Mouse (Mus musculus) B cell, adult 2 months (primary cell): ENCODE data around the gene Afg3l1.
"Not testable (repeated sequence)": the region's sequence is repeated elsewhere in the genome, so short reads cannot be mapped to it uniquely, and the experiment has no call there.

Source experiments
- DNase-seq, 2 experiments: peaks; one replicate each; pipeline ENCODE4 v3.0.0; 2022

Afg3l1 gene

GRCm38 (mm10) chr8:123472991-123473390 is 4.7 kb upstream of the Afg3l1 start:
- not testable (repeated sequence) for DNase-seq

DNA sequence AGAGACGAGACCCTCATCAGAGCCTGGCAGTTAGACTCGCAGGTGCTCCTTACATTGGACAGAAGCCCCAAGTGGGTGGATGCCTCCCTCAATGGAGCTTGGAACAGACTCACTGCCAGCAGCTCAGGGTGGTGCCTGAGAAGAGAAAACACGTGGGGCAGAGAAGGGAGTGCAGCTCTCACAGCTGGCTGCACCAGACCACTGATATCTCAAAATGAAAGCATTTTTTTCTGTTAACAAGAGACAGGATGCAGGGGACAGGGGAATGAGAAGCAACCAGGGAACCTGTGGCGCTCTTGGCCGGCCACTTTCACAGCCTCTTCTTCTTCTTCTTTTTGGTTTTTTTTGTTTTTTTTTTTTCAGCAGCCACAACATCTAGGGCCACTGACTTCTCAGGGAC is 3.2 kb upstream of the Afg3l1 start:
- not testable (repeated sequence) for DNase-seq

DNA sequence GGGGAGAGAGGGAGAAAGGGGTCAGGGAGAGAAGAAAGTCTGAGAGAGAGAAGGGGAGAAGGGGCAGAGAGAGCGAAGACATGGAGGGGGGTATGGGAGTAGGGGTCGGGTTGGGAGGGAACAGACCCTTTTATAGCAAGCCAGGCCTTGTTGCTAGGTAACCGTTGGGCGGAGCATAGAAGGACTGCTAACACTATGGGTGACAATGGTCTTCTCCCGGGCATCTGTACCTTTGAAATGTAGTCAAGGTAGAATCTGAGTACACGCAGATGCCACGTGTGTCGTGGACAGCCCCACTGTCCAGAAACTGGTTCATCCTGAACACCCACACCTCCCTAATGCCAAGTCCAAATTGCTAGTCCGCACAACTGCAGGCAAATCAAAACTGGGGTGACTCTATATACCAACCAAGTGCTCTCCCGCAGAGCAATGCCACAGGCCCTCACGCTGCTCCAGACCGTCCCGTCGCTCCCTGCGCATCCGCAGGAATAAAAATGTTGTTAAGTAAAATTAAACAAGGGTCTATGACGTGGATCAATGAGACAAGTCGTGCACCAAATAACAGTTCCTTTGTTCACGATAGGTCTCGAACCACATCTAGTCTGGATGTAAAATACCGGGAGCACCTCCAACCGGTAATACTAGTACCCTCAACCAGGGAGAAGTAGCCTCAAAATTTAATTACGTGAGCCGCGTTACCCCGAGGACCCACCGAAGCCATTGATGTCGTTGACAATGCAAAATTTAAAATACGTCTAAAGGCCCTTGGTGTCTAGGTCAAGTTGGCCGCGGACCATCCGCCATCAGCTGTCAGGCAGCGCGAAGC is 579 bp upstream of the Afg3l1 start:
- no peak for DNase-seq

DNA sequence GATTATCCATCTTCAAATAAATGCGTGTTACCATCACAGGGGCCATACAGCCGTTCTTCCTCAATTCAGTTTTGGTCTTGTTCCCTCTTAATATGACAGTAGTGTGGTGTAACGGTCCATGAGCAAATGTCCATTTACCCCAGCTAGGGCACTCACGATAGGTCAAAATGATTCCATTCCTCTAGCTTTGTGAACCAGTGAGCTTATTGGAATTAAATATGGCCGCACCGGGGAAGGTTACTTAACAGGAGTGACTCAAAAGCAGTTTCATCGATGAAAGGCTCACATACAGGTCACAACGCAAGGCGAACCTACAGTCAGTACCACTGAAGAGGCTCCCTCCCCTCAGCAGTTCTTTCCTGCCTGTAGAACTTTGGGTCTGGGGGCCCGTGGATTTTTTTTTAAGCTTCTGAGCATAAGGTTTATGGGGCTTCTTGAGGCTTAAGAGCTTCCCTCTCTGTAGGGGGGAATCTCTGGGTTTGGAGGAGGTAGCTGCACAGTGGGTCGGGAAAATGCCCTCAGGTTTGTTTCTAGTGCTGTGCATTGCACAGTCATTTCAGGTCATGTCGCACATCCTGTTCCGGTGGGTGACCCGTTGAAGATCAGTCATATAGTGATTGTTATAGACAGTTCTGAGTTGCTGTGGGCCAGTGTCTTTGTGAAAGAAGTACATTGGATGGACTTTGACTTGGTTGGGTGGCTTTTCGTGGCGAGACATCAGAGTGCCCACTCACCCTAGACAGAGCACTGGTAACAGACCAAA is 934 bp downstream of the Afg3l1 start:
- DNase-seq: no peak

DNA sequence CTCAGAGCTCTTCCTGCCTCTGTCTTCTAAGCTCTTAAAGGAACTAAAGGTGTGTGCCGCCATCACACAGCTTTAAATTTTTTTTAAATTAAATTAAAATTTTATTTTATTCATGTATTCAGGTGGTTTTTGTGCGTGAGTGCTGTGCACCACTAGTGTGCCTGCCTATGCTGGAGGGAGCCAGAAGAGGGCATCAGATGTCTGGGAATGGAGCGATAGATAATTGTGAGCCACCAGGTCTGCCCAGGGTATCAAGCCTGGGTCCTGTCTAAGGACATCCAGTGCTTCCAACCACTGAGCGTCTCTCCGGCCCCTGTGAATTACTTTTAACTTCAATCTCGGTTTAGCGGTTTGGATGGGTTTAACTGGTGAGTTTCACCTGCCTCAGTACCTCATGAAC is 4.9 kb downstream of the Afg3l1 start:
- peak in 1 of 2 experiments; percentile 19 for DNase-seq

GRCm38 (mm10) chr8:123491280-123492075 is 13.8 kb downstream of the Afg3l1 start:
- DNase-seq: no peak

- DNase-seq: no peak
Observed at GRCm38 (mm10) chr8:123492898-123493297, 15.2 kb downstream of the Afg3l1 start.

DNA sequence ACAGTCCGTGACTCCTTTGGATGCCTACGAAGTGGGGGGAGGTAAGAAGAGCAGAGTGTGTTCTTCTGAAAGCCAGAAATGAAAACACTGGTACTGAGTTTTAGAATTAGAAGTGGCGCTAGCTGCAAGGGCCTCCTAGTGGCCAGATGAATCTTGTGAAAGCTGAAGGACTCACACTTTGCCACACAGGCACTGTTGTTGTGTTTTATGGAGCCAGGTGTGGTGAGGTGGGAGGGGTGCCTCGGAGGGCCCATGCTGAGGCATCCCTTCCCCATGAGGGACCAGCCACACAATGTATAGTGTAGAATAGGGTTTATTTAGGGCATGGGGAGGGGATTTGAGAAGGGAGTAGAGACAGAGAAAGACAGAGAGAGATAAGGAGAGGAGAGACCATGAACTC is 20.0 kb downstream of the Afg3l1 start:
- no peak for DNase-seq

- DNase-seq: no peak
Observed at GRCm38 (mm10) chr8:123498963-123499362, 21.3 kb downstream of the Afg3l1 start.

DNA sequence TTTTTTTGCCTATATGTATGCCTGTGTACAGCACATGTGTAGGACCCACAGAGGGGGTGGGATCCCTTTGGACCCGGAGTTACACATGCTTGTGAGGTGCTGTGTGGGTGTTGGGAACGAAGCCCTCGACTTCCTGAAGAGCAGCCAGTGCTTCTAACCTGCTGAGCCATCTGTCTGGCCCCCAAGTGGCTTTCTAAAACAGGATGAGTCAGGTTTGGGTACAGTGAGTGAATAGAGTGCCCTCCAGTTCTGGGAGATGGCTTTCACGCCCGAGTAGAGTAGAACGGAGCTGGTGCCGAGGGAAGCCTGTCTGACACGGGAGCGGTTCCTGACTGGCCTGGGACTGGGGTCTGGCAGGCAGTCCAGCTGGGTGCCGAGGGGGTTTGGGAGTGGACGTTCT is 21.9 kb downstream of the Afg3l1 start:
- DNase-seq: no peak

- DNase-seq: no peak
Observed at GRCm38 (mm10) chr8:123502192-123502591, 24.5 kb downstream of the Afg3l1 start.

- DNase-seq: peak; percentile 17 to 30
Observed at GRCm38 (mm10) chr8:123503801-123504467, 26.2 kb downstream of the Afg3l1 start.

DNA sequence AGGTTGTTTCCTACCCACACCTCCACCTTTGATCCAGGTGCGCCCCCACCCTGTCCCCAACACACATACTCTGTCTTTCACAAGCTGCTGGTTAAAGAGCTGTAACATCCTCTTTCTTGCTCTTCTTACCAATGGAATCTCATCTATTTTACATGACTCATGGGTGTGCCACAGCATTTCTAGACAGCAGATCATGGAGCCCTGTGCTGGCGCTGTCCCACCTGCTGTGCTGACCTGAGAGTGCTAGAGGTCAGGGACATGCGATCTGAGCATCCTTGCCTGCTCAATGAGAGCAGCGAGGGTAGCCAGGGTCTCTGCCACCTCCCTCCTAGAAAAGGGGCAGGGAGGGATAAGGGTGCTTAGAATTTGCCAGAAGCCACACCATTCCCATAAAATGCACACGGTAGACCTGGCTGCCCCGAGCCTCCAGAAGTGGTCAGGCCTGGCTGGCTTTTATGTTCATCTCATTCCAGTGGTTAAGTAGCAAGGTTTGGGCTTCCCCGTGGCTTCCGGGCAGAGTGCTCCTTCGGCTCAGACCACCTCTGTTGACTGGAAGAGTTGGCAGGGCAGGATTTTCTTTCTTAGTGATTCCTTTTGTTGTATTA is 27.0 kb downstream of the Afg3l1 start:
- no peak for DNase-seq

DNA sequence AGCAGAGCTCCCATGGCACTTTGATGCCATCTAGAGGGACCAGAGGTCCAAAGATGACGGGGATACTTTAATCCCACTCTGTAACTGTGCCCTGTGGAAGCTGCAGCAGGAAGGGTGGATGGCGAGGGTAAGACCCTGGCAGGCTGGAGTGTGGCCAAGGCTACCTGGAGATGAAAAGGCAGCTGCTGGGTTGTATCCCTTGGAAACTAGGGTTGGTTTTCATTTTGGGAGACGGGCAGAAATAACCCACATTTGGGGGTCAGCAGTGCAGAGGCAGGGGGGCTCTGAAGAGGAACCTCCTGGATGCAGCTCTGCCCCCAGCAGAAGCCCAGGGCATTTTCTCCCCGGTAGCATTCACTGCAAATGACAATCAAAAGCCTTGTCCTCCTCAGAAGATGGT is 27.6 kb downstream of the Afg3l1 start:
- DNase-seq: no peak

- DNase-seq: no peak
Observed at GRCm38 (mm10) chr8:123505695-123506094, 28.0 kb downstream of the Afg3l1 start.

DNA sequence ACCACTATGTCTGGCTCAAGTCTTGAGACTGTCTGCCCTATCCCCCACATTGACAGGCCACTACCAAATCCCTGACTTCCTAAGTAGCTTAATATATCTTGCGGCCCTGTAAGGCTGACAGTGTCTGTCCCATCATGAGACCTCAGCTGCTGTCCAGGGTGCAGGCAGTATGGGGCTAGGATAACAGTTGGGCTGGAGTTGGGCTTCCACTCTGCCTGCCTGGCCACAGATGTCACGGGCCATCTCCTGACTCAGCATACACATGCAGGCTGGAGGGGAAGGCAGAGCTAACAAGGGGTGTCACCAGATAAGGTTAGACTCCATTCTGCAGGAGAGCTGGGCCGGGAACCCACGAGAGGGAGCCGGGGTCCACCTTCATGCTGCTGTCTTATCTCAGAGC is 29.4 kb downstream of the Afg3l1 start:
- DNase-seq: no peak

- no peak for DNase-seq
Observed at GRCm38 (mm10) chr8:123510819-123511218, 33.1 kb downstream of the Afg3l1 start.

- DNase-seq: no peak
Observed at GRCm38 (mm10) chr8:123514136-123514535, 36.4 kb downstream of the Afg3l1 start.

- DNase-seq: peak; percentile 62 to 64
Observed at GRCm38 (mm10) chr8:123514781-123515539, 37.3 kb downstream of the Afg3l1 start, which contains the start of gene Dbndd1. Gene Dbndd1, minus strand, starts transcription at chr8:123515463.

DNA sequence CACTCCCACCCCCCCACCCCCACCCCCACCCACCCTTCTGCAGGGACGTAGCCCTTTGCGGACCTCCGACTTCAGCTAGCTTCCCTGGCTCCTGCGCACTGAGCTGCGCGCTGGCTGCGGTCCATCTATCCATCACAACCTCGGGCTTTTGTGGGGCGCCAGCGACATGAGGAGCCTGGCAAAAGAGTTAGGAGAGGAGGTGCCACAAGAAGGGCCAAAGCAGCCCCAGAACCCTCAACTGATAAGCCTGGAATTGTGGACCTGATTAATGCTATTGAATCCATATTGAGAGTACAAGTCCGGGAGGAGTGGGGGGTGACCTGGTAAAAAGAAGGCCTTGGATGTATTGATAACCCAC is 37.8 kb downstream of the Afg3l1 start:
- peak; percentile 5 to 9 for DNase-seq

GRCm38 (mm10) chr8:123516596-123516995 is 38.9 kb downstream of the Afg3l1 start:
- no peak for DNase-seq

DNA sequence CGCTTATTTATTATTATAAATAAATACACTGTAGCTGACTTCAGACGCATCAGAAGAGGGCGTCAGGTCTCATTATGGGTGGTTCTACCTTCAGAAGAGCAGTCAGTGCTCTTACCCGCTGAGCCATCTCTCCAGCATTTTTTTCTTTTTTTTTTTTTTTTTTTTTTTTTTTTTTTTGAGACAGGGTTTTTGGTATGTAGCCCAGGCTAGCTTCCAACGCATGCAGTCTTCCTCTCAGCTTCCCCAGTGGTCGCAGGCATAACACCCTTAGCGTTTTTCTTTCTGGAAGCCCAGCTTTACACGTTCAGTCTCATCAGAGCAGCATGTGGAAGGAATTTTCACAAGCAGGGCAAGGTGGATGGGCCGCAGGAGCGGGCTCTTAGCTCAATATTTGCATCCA is 40.5 kb downstream of the Afg3l1 start:
- DNase-seq: no peak
